Comparison of ENCODE assay signal across 8 mouse cellular contexts in the genomic region with DNA sequence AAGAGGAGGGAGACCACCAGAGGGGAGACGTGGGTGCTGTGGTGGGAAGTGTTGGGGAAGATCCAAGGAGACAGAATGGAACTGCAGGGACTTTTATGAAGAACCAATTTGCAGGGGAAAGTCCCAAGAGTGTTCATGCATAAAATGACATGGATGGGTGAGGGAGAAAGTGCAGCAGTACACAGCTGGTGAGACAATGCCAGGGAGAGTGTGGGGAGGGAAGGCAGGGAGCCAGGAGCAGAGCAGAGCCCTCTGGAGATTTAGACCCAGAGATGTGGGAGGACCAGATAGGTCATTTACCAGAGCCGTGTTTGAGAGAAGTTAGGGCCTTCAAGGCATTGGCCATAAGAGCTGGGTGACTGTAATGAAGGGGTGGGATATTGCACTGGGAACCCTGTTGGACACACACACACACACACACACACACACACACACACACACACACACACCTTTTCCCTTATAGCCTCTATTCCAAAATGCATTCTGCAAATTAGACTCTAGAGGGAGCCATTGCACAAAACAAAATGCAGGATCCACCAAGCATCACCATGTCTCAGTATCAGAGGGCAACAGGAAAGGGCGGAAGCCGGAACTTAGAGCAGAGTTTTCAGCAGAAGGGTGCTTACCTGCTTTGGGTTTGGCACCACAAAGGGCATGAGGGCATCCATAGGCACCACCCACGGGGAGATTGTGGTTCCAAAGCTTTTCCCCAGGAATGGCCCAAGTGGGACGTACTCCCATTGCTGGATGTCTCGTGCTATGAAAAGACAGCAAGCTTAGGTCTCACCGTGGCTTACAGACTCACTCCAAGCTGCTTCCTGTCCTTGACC. TPM values are rescaled to one million over a fixed set of nuclear protein-coding genes. Genes with fewer than 3 reads are reported as not detected.
DNase-seq lines count a peak whose midpoint lies in the region; ATAC-seq and TF ChIP-seq lines count a peak whose summit lies in the region.

No protein-coding gene starts in this region.

- no peaks in the 10 kb centered on the region; the same call in 1 of the 2 replicates for H3K79me2 ChIP-seq in liver, adult 2 months (ENCODE audit: control insufficient read depth, insufficient read depth, low read length)

- WGBS in forebrain, embryonic 16.5 days: 45% methylated on average over 8 of the region's 8 CpGs
- 38% methylated on average over 8 of the region's 8 CpGs for WGBS in liver, adult 2 months

- TF ChIP-seq CTCF in liver, adult 2 months (IDR thresholded peaks at IDR 0.05; ENCODE audit: low read depth, low read length): peak; percentile 32; the same call in 1 of the 2 replicates

- no peak overlapping the region for H3K4me3 ChIP-seq in forebrain, embryonic 16.5 days (replicated peaks; ENCODE audit: low read length)
- H3K4me3 ChIP-seq in liver, adult 2 months (ENCODE audit: insufficient read depth, low read depth, low read length): no peak overlapping the region

- intact Hi-C loops in heart, postnatal 25 days (cut with DNase I): loop anchor here (1.0 to 2.0 kb wide), 3 partner anchors 146 to 184 kb away; no protein-coding TSS in a partner anchor

- H3K4me1 ChIP-seq in forebrain, embryonic 16.5 days (replicated peaks; ENCODE audit: control insufficient read depth, insufficient read depth, low read length): 0 out of 2 replicates have a peak, but pooled peaks cover 2% of the 10 kb centered on the region
- peaks cover 8% of the 10 kb centered on the region; the same call in 1 of the 2 replicates for H3K4me1 ChIP-seq in liver, adult 2 months (ENCODE audit: control insufficient read depth, insufficient read depth, low read length)

- DNase-seq in heart, adult 11 months: peak; percentile 87
- no peak for DNase-seq in heart, postnatal 25 days (ENCODE audit: low spot score)
- peak; percentile 25 for DNase-seq in cerebellum, adult 11-12 months
- peak; percentile 62 for DNase-seq in liver, adult 2 months (ENCODE audit: extremely low read depth, low read depth, low spot score)
- DNase-seq in thymus, postnatal 25 days: peak; percentile 35

- no peaks in the 10 kb centered on the region for H3K9me3 ChIP-seq in forebrain, embryonic 16.5 days (ENCODE audit: control insufficient read depth, low read length)

- no peak for TF ChIP-seq POLR2A in liver, adult 2 months (IDR thresholded peaks at IDR 0.05; ENCODE audit: extremely low read depth, insufficient read depth, low read length)

- ATAC-seq in forebrain, embryonic 16.5 days: peak; percentile 71
- peak; percentile 96 for ATAC-seq in inflammation-experienced regulatory T-cells, adult 6 months
- peak; percentile 38; the same call in 1 of the 2 replicates for ATAC-seq in monocyte, adult 5-6 weeks (replicated peaks; ENCODE audit: insufficient number of reproducible peaks, low FRiP score, low TSS enrichment, poor library complexity, severe bottlenecking)

- H3K4me2 ChIP-seq in forebrain, embryonic 16.5 days (ENCODE audit: low read length): peak overlapping the region; percentile 16; the same call in 1 of the 2 replicates

- H3K36me3 ChIP-seq in forebrain, embryonic 16.5 days (ENCODE audit: control insufficient read depth, insufficient read depth): no peaks in the 10 kb centered on the region
- H3K36me3 ChIP-seq in liver, adult 2 months (ENCODE audit: control insufficient read depth, insufficient read depth, low read length): peaks cover 90% of the 10 kb centered on the region

- H3K9ac ChIP-seq in forebrain, embryonic 16.5 days (replicated peaks; ENCODE audit: low read depth, low read length): no peak overlapping the region
- no peak overlapping the region for H3K9ac ChIP-seq in liver, adult 2 months (ENCODE audit: low read depth, low read length)

- no peak overlapping the region for H3K27ac ChIP-seq in forebrain, embryonic 16.5 days (ENCODE audit: low read length)
- no peak overlapping the region for H3K27ac ChIP-seq in liver, adult 2 months (replicated peaks; ENCODE audit: insufficient read depth, low read depth, low read length)

- H3K27me3 ChIP-seq in forebrain, embryonic 16.5 days (replicated peaks; ENCODE audit: control insufficient read depth, insufficient read depth, low read length): no peaks in the 10 kb centered on the region
- H3K27me3 ChIP-seq in liver, adult 2 months (ENCODE audit: control insufficient read depth, insufficient read depth, low read length): no peaks in the 10 kb centered on the region

RNA-seq across cellular contexts. Expression of a gene that starts 12.2 kb away (rescaled TPM):
- total RNA-seq in heart, postnatal 25 days (2021): 10 to 100 TPM in 1 of 2 experiments, 1 to 10 TPM in 1; 10.0 to 13.9 TPM
- polyA plus RNA-seq in forebrain, embryonic 16.5 days (2015; fragmentation: Nextera tagmentation; extraction: Ambion mirVana): 8.3 and 10.1 TPM in 2 replicates
- 1 to 10 TPM; 7.9 to 9.8 (median 9.6) TPM for polyA plus RNA-seq in inflammation-experienced regulatory T-cells, adult 6 months (2017; shearing (Covaris generic))
- 476 and 506 TPM in 2 replicates for total RNA-seq in liver, adult 2 months (2014; rRNA removed)
- polyA plus RNA-seq in liver, adult 2 months (2012; rRNA removed): 711 and 1,059 TPM in 2 replicates
- 2.1 to 6.1 TPM (median 5.5 TPM) in 3 replicates for total RNA-seq in monocyte, adult 5-6 weeks (2017)

Comparison
In these comparisons a context has a peak if more than half of its experiments do, and no peak if none do; other contexts are left out.
1. ATAC-seq: peak in every context shown above with its lines; median percentile 96 in inflammation-experienced regulatory T-cells, adult 6 months; 71 in forebrain, embryonic 16.5 days; 38 in monocyte, adult 5-6 weeks.
2. RNA of a gene that starts 12.2 kb away (total RNA-seq): 476 to 506 TPM in liver, adult 2 months; 10.0 to 13.9 TPM in heart, postnatal 25 days and 2.1 to 6.1 TPM in monocyte, adult 5-6 weeks; every median in the first group is over 10 times any median in the second.